Mouse (Mus musculus): ENCODE results near the gene Sestd1. TPM values are rescaled to one million over a fixed set of nuclear protein-coding genes. Genes with fewer than 3 reads are reported as not detected.

Sestd1 gene
- 12.3 TPM for polyA plus RNA-seq (2014; fragmentation: Illumina TruSeq; extraction: RNeasy Lipid Tissue Mini Kit (QIAGEN cat#74804); ENCODE audit: low read depth, low replicate concordance)

GRCm38 (mm10) chr2:77280512-77281409, at the start of gene Sestd1:
TSS of gene Sestd1 (minus strand) at chr2:77280592.

DNA sequence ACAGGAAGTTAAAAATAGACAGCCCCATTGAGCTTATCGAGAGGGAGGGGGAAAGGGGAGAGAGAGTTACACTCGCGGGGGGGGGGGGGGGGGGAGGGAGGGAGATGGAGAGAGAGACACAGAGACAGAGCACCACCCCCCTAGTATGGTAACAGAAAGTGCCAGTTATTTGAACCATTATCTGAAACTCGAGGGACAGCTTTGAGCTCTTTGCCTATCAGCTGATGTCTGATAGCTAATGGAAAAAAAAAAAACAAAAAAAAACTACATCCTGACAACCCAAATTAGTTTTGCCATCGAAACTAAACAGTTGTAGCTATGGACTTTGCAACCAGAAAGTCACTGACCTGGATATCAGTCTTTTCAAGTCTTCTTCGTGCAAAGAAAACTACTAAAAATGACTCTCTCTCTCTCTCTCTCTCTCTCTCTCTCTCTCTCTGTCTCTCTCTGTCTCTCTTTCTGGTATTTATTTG, 109.7 kb downstream of the Sestd1 start, which contains the start of gene Ccdc141:
Ccdc141 (minus strand) TSS at position 4 of the 473 bp plus-strand sequence.

Other genes with a start within 250 kb of the Sestd1 start
- gene Ccdc141, start 110.0 kb downstream of the Sestd1 start, polyA plus RNA-seq (2014; fragmentation: Illumina TruSeq; extraction: RNeasy Lipid Tissue Mini Kit (QIAGEN cat#74804); ENCODE audit: low read depth, low replicate concordance) = 63.1 TPM

Data from heart, adult 10 weeks (tissue).